Mouse (Mus musculus) lung, adult 18-20 months (tissue): ENCODE measurements at regions not wholly inside any gene's neighbourhood (a gene's known extent, or its start where the extent isn't known, plus 50 kb on each side); places are given as distances from the start of the nearest gene placed in this dataset.

Experiments used
- DNase-seq, 2 experiments: peaks; one replicate each; pipeline ENCODE4 v3.0.0; 2022; ENCODE audit warnings: mixed read lengths in 2 of 2

- DNase-seq, result no peak
These were observed 53.9 kb upstream of the Olfr266 start for GRCm38 (mm10) chr3:106879994-106880393.

- peak in 1 of 2 experiments; percentile 2 for DNase-seq
These were observed 77.1 kb upstream of the Olfr266 start for GRCm38 (mm10) chr3:106903198-106903597.

- no peak for DNase-seq
These were observed 80.6 kb upstream of the Olfr266 start for GRCm38 (mm10) chr3:106906668-106907067.

GRCm38 (mm10) chr3:106936067-106936466 lies 99.9 kb upstream of the Kcna3 start:
- DNase-seq, result no peak

GRCm38 (mm10) chr3:106940095-106940494 lies 95.9 kb upstream of the Kcna3 start:
- DNase-seq, result no peak

GRCm38 (mm10) chr3:106955555-106956446 lies 80.2 kb upstream of the Kcna3 start:
- DNase-seq, result peak in 1 of 2 experiments; percentile 10

GRCm38 (mm10) chr3:106957162-106957895 lies 78.6 kb upstream of the Kcna3 start:
- DNase-seq, result no peak

- no peak for DNase-seq
These were observed 77.8 kb upstream of the Kcna3 start for GRCm38 (mm10) chr3:106958194-106958593.

GRCm38 (mm10) chr3:106960596-106960995 lies 75.4 kb upstream of the Kcna3 start:
- DNase-seq, result no peak

- DNase-seq, result no peak
These were observed 73.5 kb upstream of the Kcna3 start for GRCm38 (mm10) chr3:106962466-106962865.

- no peak for DNase-seq
These were observed 69.8 kb upstream of the Kcna3 start for GRCm38 (mm10) chr3:106966198-106966597.

GRCm38 (mm10) chr3:106967479-106967878 lies 68.5 kb upstream of the Kcna3 start:
- no peak for DNase-seq

GRCm38 (mm10) chr3:106974114-106974789 lies 61.7 kb upstream of the Kcna3 start:
- DNase-seq, result no peak

- no peak for DNase-seq
These were observed 57.2 kb upstream of the Kcna3 start for GRCm38 (mm10) chr3:106978728-106979127.

- no peak for DNase-seq
These were observed 55.1 kb upstream of the Kcna3 start for GRCm38 (mm10) chr3:106980914-106981313.

- DNase-seq, result no peak
These were observed 54.6 kb upstream of the Kcna3 start for GRCm38 (mm10) chr3:106981323-106981722.

GRCm38 (mm10) chr3:106984231-106984630 lies 51.7 kb upstream of the Kcna3 start:
- DNase-seq, result no peak
